Mouse (Mus musculus) Muller cell, postnatal 12 days (primary cell): ENCODE data around the gene Cbwd1.

Experiments used
- DNase-seq: peaks from one replicate; pipeline ENCODE4 v3.0.0-alpha.2; 2015; ENCODE audit errors: inconsistent ontology term

Gene Cbwd1

GRCm38 (mm10) chr19:24961172-24961962 is at the start of gene Cbwd1:
Cbwd1 (minus strand) TSS chr19:24961610.
- peak; percentile 100 for DNase-seq

GRCm38 (mm10) chr19:25008509-25008908 is 47.1 kb upstream of the Cbwd1 start:
- DNase-seq: no peak

GRCm38 (mm10) chr19:25006686-25007085 is 45.3 kb upstream of the Cbwd1 start:
- DNase-seq: no peak

GRCm38 (mm10) chr19:25003810-25004209 is 42.4 kb upstream of the Cbwd1 start:
- DNase-seq: no peak

- no peak for DNase-seq
These were observed 41.4 kb upstream of the Cbwd1 start for GRCm38 (mm10) chr19:25002828-25003227.

GRCm38 (mm10) chr19:25002032-25002431 is 40.6 kb upstream of the Cbwd1 start:
- DNase-seq: no peak

GRCm38 (mm10) chr19:25000153-25000552 is 38.7 kb upstream of the Cbwd1 start:
- DNase-seq: no peak

- DNase-seq: peak; percentile 66
These were observed 37.9 kb upstream of the Cbwd1 start, which contains the start of gene Dock8 for GRCm38 (mm10) chr19:24999201-24999886. Dock8 (plus strand) TSS chr19:24999534.

GRCm38 (mm10) chr19:24998561-24998960 is 37.2 kb upstream of the Cbwd1 start:
- no peak for DNase-seq

- no peak for DNase-seq
These were observed 35.6 kb upstream of the Cbwd1 start for GRCm38 (mm10) chr19:24996815-24997704.

GRCm38 (mm10) chr19:24994900-24995299 is 33.5 kb upstream of the Cbwd1 start:
- peak; percentile 42 for DNase-seq

GRCm38 (mm10) chr19:24993526-24993925 is 32.1 kb upstream of the Cbwd1 start:
- DNase-seq: no peak

- no peak for DNase-seq
These were observed 28.9 kb upstream of the Cbwd1 start for GRCm38 (mm10) chr19:24990138-24990822.

- DNase-seq: no peak
These were observed 27.4 kb upstream of the Cbwd1 start for GRCm38 (mm10) chr19:24988831-24989230.

- DNase-seq: no peak
These were observed 25.9 kb upstream of the Cbwd1 start for GRCm38 (mm10) chr19:24987355-24987754.

- DNase-seq: no peak
These were observed 23.6 kb upstream of the Cbwd1 start for GRCm38 (mm10) chr19:24985045-24985444.

- DNase-seq: no peak
These were observed 22.6 kb upstream of the Cbwd1 start for GRCm38 (mm10) chr19:24983857-24984498.

GRCm38 (mm10) chr19:24983050-24983449 is 21.6 kb upstream of the Cbwd1 start:
- DNase-seq: no peak

GRCm38 (mm10) chr19:24981294-24981693 is 19.9 kb upstream of the Cbwd1 start:
- peak; percentile 72 for DNase-seq

GRCm38 (mm10) chr19:24978852-24979842 is 17.7 kb upstream of the Cbwd1 start:
- no peak for DNase-seq
